Mouse (Mus musculus): ENCODE data around the gene Fam213a.

Gene Fam213a

GRCm38 (mm10) chr14:41004201-41005141 lies 9.1 kb downstream of the Fam213a start:
- DNase-seq (ENCODE audit: low spot score in 2 of 2), result no peak

- DNase-seq (ENCODE audit: low spot score in 2 of 2), result no peak
These were observed 12.0 kb downstream of the Fam213a start for GRCm38 (mm10) chr14:41001576-41001975.

GRCm38 (mm10) chr14:41000801-41001200 lies 12.8 kb downstream of the Fam213a start:
- no peak for DNase-seq (ENCODE audit: low spot score in 2 of 2)

GRCm38 (mm10) chr14:40999904-41000645 lies 13.5 kb downstream of the Fam213a start:
- DNase-seq (ENCODE audit: low spot score in 2 of 2), result peak; percentile 3 to 85

GRCm38 (mm10) chr14:40996171-40996570 lies 17.4 kb downstream of the Fam213a start:
- DNase-seq (ENCODE audit: low spot score in 2 of 2), result no peak

GRCm38 (mm10) chr14:40992464-40992863 lies 21.1 kb downstream of the Fam213a start:
- no peak for DNase-seq (ENCODE audit: low spot score in 2 of 2)

- no peak for DNase-seq (ENCODE audit: low spot score in 2 of 2)
These were observed 24.8 kb downstream of the Fam213a start for GRCm38 (mm10) chr14:40988780-40989179.

GRCm38 (mm10) chr14:40987184-40987583 lies 26.4 kb downstream of the Fam213a start:
- DNase-seq (ENCODE audit: low spot score in 2 of 2), result no peak

- DNase-seq (ENCODE audit: low spot score in 2 of 2), result no peak
These were observed 28.0 kb downstream of the Fam213a start for GRCm38 (mm10) chr14:40985635-40986034.

- no peak for DNase-seq (ENCODE audit: low spot score in 2 of 2)
These were observed 33.9 kb downstream of the Fam213a start for GRCm38 (mm10) chr14:40979723-40980122.

- DNase-seq (ENCODE audit: low spot score in 2 of 2), result peak in 1 of 2 experiments; percentile 43
These were observed 34.6 kb downstream of the Fam213a start for GRCm38 (mm10) chr14:40979002-40979401.

GRCm38 (mm10) chr14:40975127-40975721 lies 38.4 kb downstream of the Fam213a start:
- peak; percentile 67 to 84 for DNase-seq (ENCODE audit: low spot score in 2 of 2)

- DNase-seq (ENCODE audit: low spot score in 2 of 2), result no peak
These were observed 45.5 kb downstream of the Fam213a start for GRCm38 (mm10) chr14:40968051-40968450.

GRCm38 (mm10) chr14:40967598-40967900 lies 46.0 kb downstream of the Fam213a start:
- no peak for DNase-seq (ENCODE audit: low spot score in 2 of 2)

GRCm38 (mm10) chr14:40966862-40967597 lies 46.6 kb downstream of the Fam213a start:
- peak; percentile 98 to 99 for DNase-seq (ENCODE audit: low spot score in 2 of 2)

- DNase-seq (ENCODE audit: low spot score in 2 of 2), result no peak
These were observed 47.2 kb downstream of the Fam213a start, which contains the start of gene Tspan14 for GRCm38 (mm10) chr14:40966392-40966861. Gene Tspan14, minus strand, starts transcription at chr14:40966807.

GRCm38 (mm10) chr14:40965507-40966356 lies 47.9 kb downstream of the Fam213a start:
- DNase-seq (ENCODE audit: low spot score in 2 of 2), result peak in 1 of 2 experiments; percentile 33

GRCm38 (mm10) chr14:40964881-40965280 lies 48.7 kb downstream of the Fam213a start:
- no peak for DNase-seq (ENCODE audit: low spot score in 2 of 2)

- DNase-seq (ENCODE audit: low spot score in 2 of 2), result no peak
These were observed 49.4 kb downstream of the Fam213a start for GRCm38 (mm10) chr14:40964214-40964610.

- no peak for DNase-seq (ENCODE audit: low spot score in 2 of 2)
These were observed 49.9 kb downstream of the Fam213a start for GRCm38 (mm10) chr14:40963501-40964213.

Data from natural killer cell, adult 2 months (primary cell).